ENCODE assay signal across 22 mouse cellular contexts in the genomic region with DNA sequence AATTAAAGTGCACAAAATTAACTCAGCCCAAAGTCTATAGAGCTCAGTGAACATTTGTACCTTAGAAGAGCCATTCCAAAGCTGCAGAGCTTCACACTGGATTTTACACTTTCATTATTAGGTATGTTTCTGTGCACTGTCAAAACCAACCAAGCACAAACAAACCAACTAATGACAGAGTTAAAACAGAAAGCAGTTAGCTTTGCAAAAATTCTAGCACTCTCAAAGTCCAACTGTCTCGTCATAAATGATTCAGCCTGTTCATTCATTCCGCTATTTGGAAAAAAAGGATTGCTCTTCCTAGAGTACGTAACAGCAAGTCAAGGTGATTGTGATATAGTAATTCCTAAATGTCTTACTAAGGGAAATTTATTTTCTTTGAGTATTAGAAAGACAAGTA. TPM values are rescaled to one million over a fixed set of nuclear protein-coding genes. Genes with fewer than 3 reads are reported as not detected.
DNase-seq lines count a peak whose midpoint lies in the region; ATAC-seq and TF ChIP-seq lines count a peak whose summit lies in the region.
"Had no signal": no experiment of that assay in that cellular context is flagged by ENCODE, and none has a peak within 500 bp of the region (broad histone marks: within the 10 kb centered on the region; RNA-seq: fewer than 3 reads in every experiment).

No protein-coding gene starts in this region.

- 0 out of 2 replicates have a peak, but pooled peaks cover 2% of the 10 kb centered on the region for H3K4me1 ChIP-seq in kidney, adult 2 months (ENCODE audit: control insufficient read depth, insufficient read depth, low read length)
- peaks cover 8% of the 10 kb centered on the region; the same call in 1 of the 2 replicates for H3K4me1 ChIP-seq in liver, postnatal 0 days (ENCODE audit: insufficient read depth)
- H3K4me1 ChIP-seq in liver, embryonic 12.5 days = no peaks in the 10 kb centered on the region
- H3K4me1 ChIP-seq: embryonic facial prominence, embryonic 13.5 days; embryonic facial prominence, embryonic 15.5 days; forebrain, embryonic 12.5 days had no signal

- 0 out of 2 replicates have a peak, but pooled peaks cover 2% of the 10 kb centered on the region for H3K36me3 ChIP-seq in kidney, adult 2 months (ENCODE audit: control insufficient read depth, insufficient read depth, low read length)
- peaks cover 29% of the 10 kb centered on the region for H3K36me3 ChIP-seq in liver, postnatal 0 days (replicated peaks; ENCODE audit: insufficient read depth, low read length)
- H3K36me3 ChIP-seq in liver, embryonic 12.5 days = peaks cover 25% of the 10 kb centered on the region

- no peaks in the 10 kb centered on the region for H3K27me3 ChIP-seq in kidney, adult 2 months (replicated peaks; ENCODE audit: control insufficient read depth, insufficient read depth, low read length)
- no peaks in the 10 kb centered on the region for H3K27me3 ChIP-seq in liver, postnatal 0 days (ENCODE audit: insufficient read depth, low read length)
- H3K27me3 ChIP-seq in liver, embryonic 12.5 days (replicated peaks) = no peaks in the 10 kb centered on the region
- H3K27me3 ChIP-seq: embryonic facial prominence, embryonic 13.5 days; embryonic facial prominence, embryonic 15.5 days; forebrain, embryonic 12.5 days had no signal

- no peak overlapping the region for H3K27ac ChIP-seq in kidney, adult 2 months (ENCODE audit: insufficient read depth, low read depth, low read length)
- H3K27ac ChIP-seq in liver, postnatal 0 days (ENCODE audit: low read depth) = no peak overlapping the region
- H3K27ac ChIP-seq in liver, embryonic 12.5 days = no peak overlapping the region
- H3K27ac ChIP-seq: embryonic facial prominence, embryonic 13.5 days; embryonic facial prominence, embryonic 15.5 days; forebrain, embryonic 10.5 days; forebrain, embryonic 12.5 days had no signal

- TF ChIP-seq EP300 in liver, postnatal 0 days (IDR thresholded peaks at IDR 0.05; ENCODE audit: low read depth) = no peak

- DNase-seq in kidney, adult 2 months = peak; percentile 69
- no peak for DNase-seq in kidney, postnatal 4 days
- DNase-seq in kidney, postnatal 14 days = peak; percentile 15
- DNase-seq in kidney, postnatal 10 days = no peak
- DNase-seq in liver, postnatal 0 days = no peak
- DNase-seq: adrenal gland, adult 2 months; adrenal gland, postnatal 10 days; adrenal gland, postnatal 25 days; cerebellum, adult 11 months; cerebellum, adult 18-20 months; cerebellum, adult 8-10 months; cerebellum, adult 9-11 months; cerebellum, postnatal 14 days; cerebellum, postnatal 36 days; embryo, embryonic 11 days had no signal

- no peak for TF ChIP-seq CTCF in kidney, adult 2 months (conservative IDR thresholded peaks at IDR 0.05; ENCODE audit: insufficient read depth, insufficient read length, low read depth, low read length)
- no peak for TF ChIP-seq CTCF in liver, postnatal 0 days (IDR thresholded peaks at IDR 0.05; ENCODE audit: low read depth)

- no peak overlapping the region for H3K4me3 ChIP-seq in kidney, adult 2 months (ENCODE audit: insufficient read depth, low read depth, low read length)
- H3K4me3 ChIP-seq in liver, postnatal 0 days (ENCODE audit: low read depth, low read length) = no peak overlapping the region
- H3K4me3 ChIP-seq in liver, embryonic 12.5 days = no peak overlapping the region
- H3K4me3 ChIP-seq: embryonic facial prominence, embryonic 13.5 days; embryonic facial prominence, embryonic 15.5 days; erythroblast, embryonic 14.5 days; forebrain, embryonic 10.5 days; forebrain, embryonic 12.5 days had no signal

- no peak overlapping the region for H3K9ac ChIP-seq in liver, postnatal 0 days (replicated peaks)
- no peak overlapping the region for H3K9ac ChIP-seq in liver, embryonic 12.5 days
- H3K9ac ChIP-seq: embryonic facial prominence, embryonic 13.5 days; embryonic facial prominence, embryonic 15.5 days; forebrain, embryonic 12.5 days had no signal

- H3K9me3 ChIP-seq in liver, postnatal 0 days (ENCODE audit: low read length) = no peaks in the 10 kb centered on the region
- H3K9me3 ChIP-seq in liver, embryonic 12.5 days (replicated peaks) = no peaks in the 10 kb centered on the region
- H3K9me3 ChIP-seq: embryonic facial prominence, embryonic 13.5 days; embryonic facial prominence, embryonic 15.5 days; forebrain, embryonic 10.5 days had no signal

- TF ChIP-seq POLR2A in kidney, adult 2 months (IDR thresholded peaks at IDR 0.05; ENCODE audit: low read depth, low read length) = no peak

- peak overlapping the region; percentile 22; the same call in 1 of the 2 replicates for H3K4me2 ChIP-seq in liver, postnatal 0 days (ENCODE audit: low read depth, low read length)
- H3K4me2 ChIP-seq in liver, embryonic 12.5 days = no peak overlapping the region
- H3K4me2 ChIP-seq: embryonic facial prominence, embryonic 13.5 days; embryonic facial prominence, embryonic 15.5 days; forebrain, embryonic 12.5 days had no signal

- 48% methylated on average over 3 of the region's 3 CpGs for WGBS in kidney, adult 2 months
- WGBS in liver, postnatal 0 days (ENCODE audit: insufficient replicate concordance) = 75% methylated on average over 3 of the region's 3 CpGs
- WGBS in liver, embryonic 12.5 days (ENCODE audit: insufficient replicate concordance) = 86% methylated on average over 3 of the region's 3 CpGs

- ATAC-seq in liver, postnatal 0 days = no peak
- ATAC-seq in liver, embryonic 12.5 days = no peak
- ATAC-seq: forebrain, embryonic 14.5 days had no signal

RNA-seq across cellular contexts. Expression of a gene that starts 20.7 kb away (rescaled TPM):
- 1.7 and 2.3 TPM in 2 replicates for polyA plus RNA-seq in kidney, adult 2 months (2012; rRNA removed)
- 2.5 and 5.4 TPM in 2 replicates for polyA plus RNA-seq in liver, postnatal 0 days (2015; fragmentation: Nextera tagmentation; extraction: Ambion mirVana)
- 2.4 and 2.5 TPM in 2 replicates for polyA plus RNA-seq in liver, embryonic 12.5 days (2016; fragmentation: Nextera tagmentation; extraction: Ambion mirVana)

RNA-seq across cellular contexts. Expression of a gene that starts 21.5 kb away (rescaled TPM):
- 5.5 and 10.8 TPM in 2 replicates for polyA plus RNA-seq in kidney, adult 2 months (2012; rRNA removed)
- 0.22 and 0.40 TPM in 2 replicates for polyA plus RNA-seq in liver, postnatal 0 days (2015; fragmentation: Nextera tagmentation; extraction: Ambion mirVana)
- 0.50 and 0.61 TPM in 2 replicates for polyA plus RNA-seq in liver, embryonic 12.5 days (2016; fragmentation: Nextera tagmentation; extraction: Ambion mirVana)
- polyA plus RNA-seq: erythroblast, embryonic 14.5 days had no signal

Comparison
In these comparisons a context has a peak if more than half of its experiments do, and no peak if none do; other contexts are left out.
1. DNase-seq: peak in kidney, adult 2 months (single experiment) and kidney, postnatal 14 days (single experiment); none in kidney, postnatal 4 days (0 of 2), kidney, postnatal 10 days (single experiment) and liver, postnatal 0 days (single experiment).